Mouse (Mus musculus) midbrain, embryonic 14.5 days (tissue): Measurements from ENCODE around the gene Pard3b. TPM values are rescaled to one million over a fixed set of nuclear protein-coding genes. Genes with fewer than 3 reads are reported as not detected.
A peak's percentile ranks its signal among the peaks of the same experiment; 100 is the strongest.

ENCODE experiments used
- ATAC-seq: fragments of 200-750 bp; cut with Nextera tagmentation; 2 replicates; pipeline ENCODE4 v1.8.0; 2017; ENCODE audit warnings: moderate number of reproducible peaks, moderate library complexity; ENCODE audit not compliant: low FRiP score, low TSS enrichment
- DNase-seq: peaks from one replicate; pipeline ENCODE4 v3.0.0-alpha.2; 2015
- H3K27ac ChIP-seq: fragments of 300-500 bp; sonication (generic); replicated peaks from 2 replicates; pipeline ENCODE4 v1.5.1; 2014; ENCODE audit warnings: mild to moderate bottlenecking, low read depth, low read length, moderate library complexity
- H3K27me3 ChIP-seq: fragments of 300-500 bp; sonication (generic); 2 replicates; pipeline ENCODE4 v1.6.1; 2014; ENCODE audit warnings: low read length, control low read depth, mixed read lengths; ENCODE audit not compliant: control insufficient read depth, insufficient read depth
- H3K36me3 ChIP-seq: fragments of 300-500 bp; sonication (generic); 2 replicates; pipeline ENCODE4 v1.6.1; 2014; ENCODE audit warnings: low read length, control low read depth; ENCODE audit not compliant: control insufficient read depth, insufficient read depth
- H3K4me1 ChIP-seq: fragments of 300-500 bp; sonication (generic); 2 replicates; pipeline ENCODE4 v1.6.1; 2014; ENCODE audit warnings: mild to moderate bottlenecking, antibody characterized with exemption, low read length, control low read depth; ENCODE audit not compliant: control insufficient read depth, insufficient read depth
- H3K4me2 ChIP-seq: fragments of 300-500 bp; sonication (generic); 2 replicates; pipeline ENCODE4 v1.6.1; 2014; ENCODE audit warnings: mild to moderate bottlenecking, low read length, moderate library complexity
- H3K4me3 ChIP-seq: fragments of 300-500 bp; sonication (generic); replicated peaks from 2 replicates; pipeline ENCODE4 v1.5.1; 2014; ENCODE audit warnings: low read depth, low read length
- H3K9ac ChIP-seq: fragments of 300-500 bp; sonication (generic); replicated peaks from 2 replicates; pipeline ENCODE4 v1.6.1; 2014; ENCODE audit warnings: mild to moderate bottlenecking, low read length, moderate library complexity
- H3K9me3 ChIP-seq: fragments of 300-500 bp; sonication (generic); 2 replicates; pipeline ENCODE4 v1.6.1; 2016; ENCODE audit warnings: low read length, control low read depth, mixed read lengths; ENCODE audit not compliant: control insufficient read depth
- WGBS: fragments of 180-500 bp; shearing (Covaris S2); extraction: QIAGEN DNeasy Blood & Tissue Kit; methylation state at CpG from one replicate; pipeline ENCODE4 v1.1.7; 2014; 5-methylcytosine and 5-hydroxymethylcytosine counted together
- polyA plus RNA-seq: library from polyadenylated mRNA; unstranded; fragments of >200 nt; fragmentation: Nextera tagmentation; extraction: Ambion mirVana; gene quantifications from 2 replicates; pipeline ENCODE4 v1.2.1, GENCODE M21; 2014

Gene Pard3b
- polyA plus RNA-seq, 1 experiment from 2014 or later, result 7.8 TPM

GRCm38 (mm10) chr1:61779906-61780305 is 141.3 kb downstream of the Pard3b start:
- Histone ChIP-seq H3K4me2 (no peak overlapping the region), H3K36me3 (no peaks in the 10 kb centered on the region), H3K27ac (no peak overlapping the region), H3K4me3 (no peak overlapping the region), H3K9me3 (no peaks in the 10 kb centered on the region), H3K27me3 (no peaks in the 10 kb centered on the region), H3K9ac (no peak overlapping the region), H3K4me1 (no peaks in the 10 kb centered on the region)
- no peak for ATAC-seq
- peak; percentile 17 for DNase-seq
- WGBS, result 84% methylated on average over 5 of the region's 5 CpGs

GRCm38 (mm10) chr1:61796296-61796695 is 157.7 kb downstream of the Pard3b start:
- H3K9me3 ChIP-seq, result no peaks in the 10 kb centered on the region
- 87% methylated on average over 5 of the region's 5 CpGs for WGBS
- DNase-seq (no peak), ATAC-seq (no peak)
- H3K4me3 ChIP-seq, result no peak overlapping the region
- no peak overlapping the region for H3K4me2 ChIP-seq
- no peak overlapping the region for H3K9ac ChIP-seq
- H3K36me3 ChIP-seq, result no peaks in the 10 kb centered on the region
- no peaks in the 10 kb centered on the region for H3K27me3 ChIP-seq
- no peaks in the 10 kb centered on the region for H3K4me1 ChIP-seq
- H3K27ac ChIP-seq, result no peak overlapping the region

- H3K27ac ChIP-seq, result no peak overlapping the region
- H3K9ac ChIP-seq, result no peak overlapping the region
- H3K4me3 ChIP-seq, result no peak overlapping the region
- no peaks in the 10 kb centered on the region for H3K27me3 ChIP-seq
- DNase-seq (no peak), ATAC-seq (no peak)
- no peaks in the 10 kb centered on the region for H3K36me3 ChIP-seq
- H3K4me2 ChIP-seq, result no peak overlapping the region
- H3K4me1 ChIP-seq, result no peaks in the 10 kb centered on the region
- 70% methylated on average over 1 of the region's 1 CpGs for WGBS
- no peaks in the 10 kb centered on the region for H3K9me3 ChIP-seq
These were observed 181.6 kb downstream of the Pard3b start for GRCm38 (mm10) chr1:61820213-61820612.

- no peaks in the 10 kb centered on the region for H3K36me3 ChIP-seq
- no peak overlapping the region for H3K4me2 ChIP-seq
- ATAC-seq (no peak), DNase-seq (no peak)
- H3K27ac ChIP-seq, result no peak overlapping the region
- H3K27me3 ChIP-seq, result no peaks in the 10 kb centered on the region
- H3K9me3 ChIP-seq, result no peaks in the 10 kb centered on the region
- H3K4me3 ChIP-seq, result no peak overlapping the region
- no peaks in the 10 kb centered on the region for H3K4me1 ChIP-seq
- 70% methylated on average over 3 of the region's 3 CpGs for WGBS
- H3K9ac ChIP-seq, result no peak overlapping the region
These were observed 187.1 kb downstream of the Pard3b start for GRCm38 (mm10) chr1:61825560-61826191.

GRCm38 (mm10) chr1:61837006-61837544 is 198.5 kb downstream of the Pard3b start:
- no peaks in the 10 kb centered on the region for H3K4me1 ChIP-seq
- no peaks in the 10 kb centered on the region for H3K9me3 ChIP-seq
- no peak for ATAC-seq
- H3K9ac ChIP-seq, result no peak overlapping the region
- DNase-seq, result no peak
- no peak overlapping the region for H3K27ac ChIP-seq
- H3K27me3 ChIP-seq, result no peaks in the 10 kb centered on the region
- no peaks in the 10 kb centered on the region for H3K36me3 ChIP-seq
- no peak overlapping the region for H3K4me2 ChIP-seq
- WGBS, result 81% methylated on average over 6 of the region's 6 CpGs
- no peak overlapping the region for H3K4me3 ChIP-seq

GRCm38 (mm10) chr1:61846606-61847005 is 208.0 kb downstream of the Pard3b start:
- ATAC-seq (no peak), DNase-seq (no peak)
- Histone ChIP-seq H3K4me1 (peaks cover 9% of the 10 kb centered on the region; the same call in 1 of the 2 replicates), H3K4me3 (no peak overlapping the region), H3K36me3 (no peaks in the 10 kb centered on the region), H3K4me2 (no peak overlapping the region), H3K27ac (no peak overlapping the region), H3K9me3 (no peaks in the 10 kb centered on the region), H3K9ac (no peak overlapping the region), H3K27me3 (no peaks in the 10 kb centered on the region)

GRCm38 (mm10) chr1:61849029-61849714 is 210.5 kb downstream of the Pard3b start:
- 57% methylated on average over 6 of the region's 6 CpGs for WGBS
- Histone ChIP-seq H3K36me3 (no peaks in the 10 kb centered on the region), H3K4me3 (no peak overlapping the region), H3K27ac (0 out of 2 replicates have a peak overlapping the region, but pooled peaks have one; percentile 55), H3K4me2 (no peak overlapping the region), H3K27me3 (no peaks in the 10 kb centered on the region), H3K4me1 (peaks cover 9% of the 10 kb centered on the region; the same call in 1 of the 2 replicates), H3K9ac (no peak overlapping the region), H3K9me3 (no peaks in the 10 kb centered on the region)
- DNase-seq (peak; percentile 25), ATAC-seq (no peak)

GRCm38 (mm10) chr1:61850471-61850870 is 211.8 kb downstream of the Pard3b start:
- no peaks in the 10 kb centered on the region for H3K9me3 ChIP-seq
- ATAC-seq (no peak), DNase-seq (peak; percentile 18)
- 75% methylated on average over 5 of the region's 5 CpGs for WGBS
- no peak overlapping the region for H3K9ac ChIP-seq
- H3K27ac ChIP-seq, result no peak overlapping the region
- no peak overlapping the region for H3K4me2 ChIP-seq
- H3K27me3 ChIP-seq, result no peaks in the 10 kb centered on the region
- no peaks in the 10 kb centered on the region for H3K36me3 ChIP-seq
- H3K4me3 ChIP-seq, result no peak overlapping the region
- H3K4me1 ChIP-seq, result peaks cover 9% of the 10 kb centered on the region; the same call in 1 of the 2 replicates

GRCm38 (mm10) chr1:61851176-61851575 is 212.6 kb downstream of the Pard3b start:
- H3K4me1 ChIP-seq, result peaks cover 9% of the 10 kb centered on the region; the same call in 1 of the 2 replicates
- H3K27ac ChIP-seq, result no peak overlapping the region
- DNase-seq (peak; percentile 3), ATAC-seq (no peak)
- 45% methylated on average over 5 of the region's 5 CpGs for WGBS
- no peaks in the 10 kb centered on the region for H3K9me3 ChIP-seq
- no peak overlapping the region for H3K9ac ChIP-seq
- H3K27me3 ChIP-seq, result no peaks in the 10 kb centered on the region
- H3K4me2 ChIP-seq, result no peak overlapping the region
- no peak overlapping the region for H3K4me3 ChIP-seq
- no peaks in the 10 kb centered on the region for H3K36me3 ChIP-seq
